Mouse (Mus musculus) embryonic facial prominence, embryonic 11.5 days (tissue): ENCODE data around the gene Prkn. TPM values are rescaled to one million over a fixed set of nuclear protein-coding genes. Genes with fewer than 3 reads are reported as not detected.
A peak's percentile ranks its signal among the peaks of the same experiment; 100 is the strongest.

Experiments
- ATAC-seq: fragments of 200-750 bp; cut with Nextera tagmentation; replicated peaks from 2 replicates; pipeline ENCODE4 v1.8.0; 2017; ENCODE audit warnings: low read depth; ENCODE audit not compliant: insufficient number of reproducible peaks, low FRiP score, low TSS enrichment
- DNase-seq: peaks from one replicate; pipeline ENCODE4 v3.0.0-alpha.2; 2015; ENCODE audit warnings: low spot score
- H3K27ac ChIP-seq: fragments of 300-500 bp; sonication (generic); replicated peaks from 2 replicates; pipeline ENCODE4 v1.5.1; 2014; ENCODE audit warnings: mild to moderate bottlenecking, low read depth, low read length, control low read depth
- H3K27me3 ChIP-seq: fragments of 300-500 bp; sonication (generic); 2 replicates; pipeline ENCODE4 v1.6.1; 2014; ENCODE audit warnings: mild to moderate bottlenecking, low read length, moderate library complexity, mixed read lengths; ENCODE audit not compliant: control insufficient read depth, insufficient read depth
- H3K36me3 ChIP-seq: fragments of 300-500 bp; sonication (generic); replicated peaks from 2 replicates; pipeline ENCODE4 v1.6.1; 2014; ENCODE audit warnings: low read depth, mild to moderate bottlenecking, low read length, moderate library complexity, mixed read lengths; ENCODE audit not compliant: control insufficient read depth, insufficient read depth
- H3K4me1 ChIP-seq: fragments of 300-500 bp; sonication (generic); 2 replicates; pipeline ENCODE4 v1.6.1; 2014; ENCODE audit warnings: low read length, mixed read lengths; ENCODE audit not compliant: control insufficient read depth, insufficient read depth
- H3K4me2 ChIP-seq: fragments of 300-500 bp; sonication (generic); 2 replicates; pipeline ENCODE4 v1.6.1; 2014; ENCODE audit warnings: low read depth, mild to moderate bottlenecking, control low read depth, low read length, moderate library complexity
- H3K4me3 ChIP-seq: fragments of 300-500 bp; sonication (generic); 2 replicates; pipeline ENCODE4 v1.5.1; 2014; ENCODE audit warnings: low read depth, low read length, control low read depth
- H3K9ac ChIP-seq: fragments of 300-500 bp; sonication (generic); replicated peaks from 2 replicates; pipeline ENCODE4 v1.6.1; 2014; ENCODE audit warnings: mild to moderate bottlenecking, control low read depth, low read length
- H3K9me3 ChIP-seq: fragments of 300-500 bp; sonication (generic); replicated peaks from 2 replicates; pipeline ENCODE4 v1.6.1; 2016; ENCODE audit warnings: mild to moderate bottlenecking, low read length, inconsistent platforms, mixed read lengths; ENCODE audit not compliant: control insufficient read depth
- WGBS: fragments of 180-500 bp; shearing (Covaris S2); extraction: QIAGEN DNeasy Blood & Tissue Kit; methylation state at CpG from one replicate; pipeline ENCODE4 v1.1.7; 2014; 5-methylcytosine and 5-hydroxymethylcytosine counted together
- polyA plus RNA-seq: library from polyadenylated mRNA; unstranded; fragments of >200 nt; fragmentation: Nextera tagmentation; extraction: Ambion mirVana; gene quantifications from 2 replicates; pipeline ENCODE4 v1.2.1, GENCODE M21; 2014

Gene Prkn
- polyA plus RNA-seq, 1 experiment from 2014 or later = 0.97 TPM

GRCm38 (mm10) chr17:11923989-11924388 lies 1083.8 kb downstream of the Prkn start:
- no peak overlapping the region for H3K9ac ChIP-seq
- H3K27me3 ChIP-seq = no peaks in the 10 kb centered on the region
- H3K4me2 ChIP-seq = no peak overlapping the region
- H3K36me3 ChIP-seq = no peaks in the 10 kb centered on the region
- no peaks in the 10 kb centered on the region for H3K9me3 ChIP-seq
- no peak overlapping the region for H3K4me3 ChIP-seq
- H3K4me1 ChIP-seq = no peaks in the 10 kb centered on the region
- no peak for ATAC-seq
- 95% methylated on average over 9 of the region's 9 CpGs for WGBS
- no peak overlapping the region for H3K27ac ChIP-seq
- DNase-seq = no peak

GRCm38 (mm10) chr17:11926865-11927386 lies 1086.7 kb downstream of the Prkn start:
- H3K27ac ChIP-seq = no peak overlapping the region
- no peaks in the 10 kb centered on the region for H3K27me3 ChIP-seq
- ATAC-seq (no peak), DNase-seq (peak; percentile 33)
- no peaks in the 10 kb centered on the region for H3K9me3 ChIP-seq
- H3K4me3 ChIP-seq = no peak overlapping the region
- H3K4me1 ChIP-seq = no peaks in the 10 kb centered on the region
- H3K4me2 ChIP-seq = no peak overlapping the region
- 20% methylated on average over 11 of the region's 11 CpGs for WGBS
- no peak overlapping the region for H3K9ac ChIP-seq
- H3K36me3 ChIP-seq = no peaks in the 10 kb centered on the region

- Histone ChIP-seq H3K27ac (no peak overlapping the region), H3K4me2 (no peak overlapping the region), H3K9me3 (no peaks in the 10 kb centered on the region), H3K27me3 (no peaks in the 10 kb centered on the region), H3K36me3 (no peaks in the 10 kb centered on the region), H3K4me3 (no peak overlapping the region), H3K4me1 (no peaks in the 10 kb centered on the region), H3K9ac (no peak overlapping the region)
- DNase-seq (no peak), ATAC-seq (no peak)
- 93% methylated on average over 4 of the region's 4 CpGs for WGBS
These were observed 1091.5 kb downstream of the Prkn start for GRCm38 (mm10) chr17:11931641-11932040.

GRCm38 (mm10) chr17:11933737-11934136 lies 1093.6 kb downstream of the Prkn start:
- Histone ChIP-seq H3K36me3 (no peaks in the 10 kb centered on the region), H3K9me3 (no peaks in the 10 kb centered on the region), H3K27me3 (no peaks in the 10 kb centered on the region), H3K9ac (no peak overlapping the region), H3K4me1 (no peaks in the 10 kb centered on the region), H3K4me3 (no peak overlapping the region), H3K27ac (no peak overlapping the region), H3K4me2 (no peak overlapping the region)
- DNase-seq (no peak), ATAC-seq (no peak)
- 68% methylated on average over 5 of the region's 5 CpGs for WGBS

GRCm38 (mm10) chr17:11947436-11947835 lies 1107.3 kb downstream of the Prkn start:
- H3K4me2 ChIP-seq = no peak overlapping the region
- no peaks in the 10 kb centered on the region for H3K4me1 ChIP-seq
- H3K4me3 ChIP-seq = no peak overlapping the region
- no peak for ATAC-seq
- DNase-seq = no peak
- 82% methylated on average over 3 of the region's 3 CpGs for WGBS
- H3K9ac ChIP-seq = no peak overlapping the region
- no peak overlapping the region for H3K27ac ChIP-seq
- H3K36me3 ChIP-seq = no peaks in the 10 kb centered on the region
- H3K27me3 ChIP-seq = no peaks in the 10 kb centered on the region
- no peaks in the 10 kb centered on the region for H3K9me3 ChIP-seq

GRCm38 (mm10) chr17:11949551-11950197 lies 1109.5 kb downstream of the Prkn start:
- Histone ChIP-seq H3K4me3 (no peak overlapping the region), H3K27me3 (no peaks in the 10 kb centered on the region), H3K27ac (no peak overlapping the region), H3K4me1 (no peaks in the 10 kb centered on the region), H3K36me3 (no peaks in the 10 kb centered on the region), H3K9ac (no peak overlapping the region), H3K9me3 (no peaks in the 10 kb centered on the region), H3K4me2 (no peak overlapping the region)
- DNase-seq (no peak), ATAC-seq (no peak)
- WGBS = 58% methylated on average over 10 of the region's 10 CpGs

- Histone ChIP-seq H3K27ac (no peak overlapping the region), H3K9ac (no peak overlapping the region), H3K4me1 (no peaks in the 10 kb centered on the region), H3K36me3 (no peaks in the 10 kb centered on the region), H3K4me2 (no peak overlapping the region), H3K4me3 (no peak overlapping the region), H3K9me3 (no peaks in the 10 kb centered on the region), H3K27me3 (no peaks in the 10 kb centered on the region)
- ATAC-seq (no peak), DNase-seq (no peak)
- WGBS = 69% methylated on average over 8 of the region's 8 CpGs
These were observed 1110.0 kb downstream of the Prkn start for GRCm38 (mm10) chr17:11950198-11950594.

- 83% methylated on average over 6 of the region's 6 CpGs for WGBS
- H3K9ac ChIP-seq = no peak overlapping the region
- H3K4me1 ChIP-seq = no peaks in the 10 kb centered on the region
- H3K36me3 ChIP-seq = no peaks in the 10 kb centered on the region
- H3K4me2 ChIP-seq = no peak overlapping the region
- no peak overlapping the region for H3K27ac ChIP-seq
- no peak for ATAC-seq
- no peaks in the 10 kb centered on the region for H3K9me3 ChIP-seq
- no peak overlapping the region for H3K4me3 ChIP-seq
- DNase-seq = no peak
- no peaks in the 10 kb centered on the region for H3K27me3 ChIP-seq
These were observed 1115.1 kb downstream of the Prkn start for GRCm38 (mm10) chr17:11955317-11955716.
